Mouse (Mus musculus): ENCODE measurements around the gene Iqcc. TPM values are rescaled to one million over a fixed set of nuclear protein-coding genes. Genes with fewer than 3 reads are reported as not detected.

Iqcc gene
- polyA plus RNA-seq, 1 experiment from 2014 or later: 32.8 TPM

- H3K27ac ChIP-seq (replicated peaks): peak overlapping the region; percentile 79
- 3% methylated on average over 36 of the region's 36 CpGs for WGBS
- no peaks in the 10 kb centered on the region for H3K27me3 ChIP-seq (ENCODE audit: low read depth, poor library complexity, severe bottlenecking)
- no peaks in the 10 kb centered on the region for H3K9me3 ChIP-seq (replicated peaks)
- peak; percentile 86 for DNase-seq (ENCODE audit: low spot score)
- peaks cover under 1% of the 10 kb centered on the region; the same call in 1 of the 2 replicates for H3K36me3 ChIP-seq
- peaks cover 17% of the 10 kb centered on the region for H3K4me1 ChIP-seq
- H3K4me3 ChIP-seq: peak overlapping the region; percentile 58
Observed at GRCm38 (mm10) chr4:129584884-129585608, 33.9 kb downstream of the Iqcc start.

GRCm38 (mm10) chr4:129584370-129584769, 34.5 kb downstream of the Iqcc start:
- H3K36me3 ChIP-seq: no peaks in the 10 kb centered on the region
- H3K4me3 ChIP-seq: peak overlapping the region; percentile 58
- 75% methylated on average over 1 of the region's 1 CpGs for WGBS
- no peaks in the 10 kb centered on the region for H3K27me3 ChIP-seq (ENCODE audit: low read depth, poor library complexity, severe bottlenecking)
- peak overlapping the region; percentile 79 for H3K27ac ChIP-seq (replicated peaks)
- no peak for DNase-seq (ENCODE audit: low spot score)
- H3K9me3 ChIP-seq (replicated peaks): no peaks in the 10 kb centered on the region
- H3K4me1 ChIP-seq: peaks cover 17% of the 10 kb centered on the region

GRCm38 (mm10) chr4:129582251-129582650, 36.6 kb downstream of the Iqcc start:
- Histone ChIP-seq H3K4me1 (peaks cover 21% of the 10 kb centered on the region), H3K27me3 (ENCODE audit: low read depth, poor library complexity, severe bottlenecking) (no peaks in the 10 kb centered on the region), H3K4me3 (no peak overlapping the region), H3K36me3 (no peaks in the 10 kb centered on the region), H3K27ac (replicated peaks) (no peak overlapping the region), H3K9me3 (replicated peaks) (no peaks in the 10 kb centered on the region)
- DNase-seq (ENCODE audit: low spot score): no peak
- WGBS: 79% methylated on average over 1 of the region's 1 CpGs

GRCm38 (mm10) chr4:129580347-129580746, 38.6 kb downstream of the Iqcc start:
- DNase-seq (ENCODE audit: low spot score): no peak

DNA sequence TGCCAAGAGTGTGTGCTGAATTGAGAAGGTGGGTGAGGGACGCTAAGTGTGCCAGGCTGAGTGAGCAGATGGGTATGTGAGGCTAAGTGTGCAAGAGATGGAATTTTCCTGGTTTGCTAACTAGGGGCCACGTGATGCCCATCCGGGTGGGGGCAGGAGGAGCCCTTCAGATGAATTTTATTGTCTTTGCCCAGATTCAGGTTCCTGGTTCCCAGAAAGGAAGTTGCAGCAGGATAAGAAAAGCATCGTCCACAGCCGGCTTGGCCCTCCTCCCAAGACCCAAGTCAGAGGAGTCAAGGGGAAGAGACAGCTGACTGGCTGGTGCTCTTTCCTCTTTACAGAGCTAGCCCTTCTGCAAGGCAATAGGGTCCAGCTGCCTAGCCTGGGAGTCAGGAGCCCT, 40.4 kb downstream of the Iqcc start, which contains the start of gene Fam167b:
Fam167b (minus strand) TSS at position 84 of the 400 bp plus-strand sequence.
- DNase-seq (ENCODE audit: low spot score): no peak
- H3K27ac ChIP-seq (replicated peaks): no peak within 1 kb of the TSS

More at GRCm38 (mm10) chr4:129580347-129580746, 38.6 kb downstream of the Iqcc start:
- H3K4me1 ChIP-seq: peaks cover 28% of the 10 kb centered on the region
- no peak overlapping the region for H3K27ac ChIP-seq (replicated peaks)
- no peaks in the 10 kb centered on the region for H3K9me3 ChIP-seq (replicated peaks)
- WGBS: 83% methylated on average over 7 of the region's 7 CpGs
- no peak overlapping the region for H3K4me3 ChIP-seq
- H3K27me3 ChIP-seq (ENCODE audit: low read depth, poor library complexity, severe bottlenecking): 0 out of 2 replicates have a peak, but pooled peaks cover 5% of the 10 kb centered on the region
- H3K36me3 ChIP-seq: no peaks in the 10 kb centered on the region

GRCm38 (mm10) chr4:129577688-129578087, 41.2 kb downstream of the Iqcc start:
- WGBS: 83% methylated on average over 7 of the region's 7 CpGs
- Histone ChIP-seq H3K4me1 (peaks cover 18% of the 10 kb centered on the region), H3K27ac (replicated peaks) (no peak overlapping the region)

More for the DNA sequence above, 40.4 kb downstream of the Iqcc start, which contains the start of gene Fam167b:
- Histone ChIP-seq H3K27me3 (ENCODE audit: low read depth, poor library complexity, severe bottlenecking) (0 out of 2 replicates have a peak, but pooled peaks cover 5% of the 10 kb centered on the region), H3K36me3 (no peaks in the 10 kb centered on the region), H3K9me3 (replicated peaks) (no peaks in the 10 kb centered on the region), H3K4me1 (peaks cover 18% of the 10 kb centered on the region), H3K4me3 (peak within 1 kb of the TSS; percentile 20; the same call in 1 of the 2 replicates)
- 84% methylated on average over 5 of the region's 5 CpGs for WGBS

GRCm38 (mm10) chr4:129576863-129577491, 41.9 kb downstream of the Iqcc start:
- WGBS: 37% methylated on average over 21 of the region's 21 CpGs

More at GRCm38 (mm10) chr4:129577688-129578087, 41.2 kb downstream of the Iqcc start:
- DNase-seq (ENCODE audit: low spot score): no peak
- H3K4me3 ChIP-seq: no peak overlapping the region
- H3K9me3 ChIP-seq (replicated peaks): no peaks in the 10 kb centered on the region
- no peaks in the 10 kb centered on the region for H3K36me3 ChIP-seq
- 0 out of 2 replicates have a peak, but pooled peaks cover 5% of the 10 kb centered on the region for H3K27me3 ChIP-seq (ENCODE audit: low read depth, poor library complexity, severe bottlenecking)

DNA sequence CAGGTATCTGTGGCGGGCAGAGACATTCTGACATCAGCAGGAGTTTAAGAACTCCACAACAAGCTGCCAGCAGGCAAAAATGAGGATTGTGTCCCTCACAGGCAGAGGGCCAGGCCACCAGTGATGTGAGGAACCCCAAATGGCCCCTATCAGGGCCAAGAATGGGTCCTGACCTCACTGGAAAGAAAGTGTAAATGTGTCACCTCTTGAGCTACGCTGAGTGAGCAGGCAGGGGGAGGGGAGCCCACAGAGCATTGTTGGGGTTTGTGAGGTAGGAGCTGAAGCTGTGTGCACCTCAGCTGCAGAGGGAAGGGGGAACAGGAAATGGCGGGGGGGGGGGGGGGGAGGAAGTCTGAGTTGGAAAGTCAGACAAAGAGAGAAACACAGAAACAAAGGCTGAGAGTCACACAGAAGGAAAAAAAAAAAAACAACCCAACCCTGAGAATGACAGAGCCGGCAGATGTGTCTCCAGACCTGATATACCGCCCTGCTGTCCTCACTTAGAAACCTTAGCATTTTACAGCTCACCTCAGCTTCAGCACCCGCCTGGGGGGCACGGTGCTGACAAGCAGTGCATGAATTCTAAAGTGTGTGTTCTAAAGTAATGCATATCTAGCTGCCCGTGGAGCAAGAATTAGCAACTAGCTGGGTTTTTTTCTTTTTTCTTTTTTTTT, 43.6 kb downstream of the Iqcc start:
- no peaks in the 10 kb centered on the region for H3K9me3 ChIP-seq (replicated peaks)
- no peaks in the 10 kb centered on the region for H3K36me3 ChIP-seq
- peak overlapping the region; percentile 46; the same call in 1 of the 2 replicates for H3K27ac ChIP-seq (replicated peaks)
- H3K27me3 ChIP-seq (ENCODE audit: low read depth, poor library complexity, severe bottlenecking): 0 out of 2 replicates have a peak, but pooled peaks cover 5% of the 10 kb centered on the region
- peaks cover 18% of the 10 kb centered on the region for H3K4me1 ChIP-seq
- WGBS: 62% methylated on average over 7 of the region's 8 CpGs
- no peak overlapping the region for H3K4me3 ChIP-seq
- DNase-seq (ENCODE audit: low spot score): no peak

More at GRCm38 (mm10) chr4:129576863-129577491, 41.9 kb downstream of the Iqcc start:
- 0 out of 2 replicates have a peak, but pooled peaks cover 5% of the 10 kb centered on the region for H3K27me3 ChIP-seq (ENCODE audit: low read depth, poor library complexity, severe bottlenecking)
- no peaks in the 10 kb centered on the region for H3K36me3 ChIP-seq
- H3K27ac ChIP-seq (replicated peaks): peak overlapping the region; percentile 60
- peaks cover 18% of the 10 kb centered on the region for H3K4me1 ChIP-seq
- H3K4me3 ChIP-seq: peak overlapping the region; percentile 20
- H3K9me3 ChIP-seq (replicated peaks): no peaks in the 10 kb centered on the region
- DNase-seq (ENCODE audit: low spot score): peak; percentile 75

GRCm38 (mm10) chr4:129573430-129573829, 45.5 kb downstream of the Iqcc start, which contains the start of gene Lck:
TSS of gene Lck (minus strand) at chr4:129573641.
- WGBS: 93% methylated on average over 8 of the region's 8 CpGs
- H3K27ac ChIP-seq (replicated peaks): no peak within 1 kb of the TSS
- DNase-seq (ENCODE audit: low spot score): no peak
- H3K36me3 ChIP-seq: no peaks in the 10 kb centered on the region
- H3K4me1 ChIP-seq: peaks cover 18% of the 10 kb centered on the region
- H3K27me3 ChIP-seq (ENCODE audit: low read depth, poor library complexity, severe bottlenecking): 0 out of 2 replicates have a peak, but pooled peaks cover 5% of the 10 kb centered on the region
- no peak within 1 kb of the TSS for H3K4me3 ChIP-seq
- no peaks in the 10 kb centered on the region for H3K9me3 ChIP-seq (replicated peaks)

GRCm38 (mm10) chr4:129573093-129573370, 45.9 kb downstream of the Iqcc start:
- H3K36me3 ChIP-seq: no peaks in the 10 kb centered on the region
- no peak overlapping the region for H3K27ac ChIP-seq (replicated peaks)
- 97% methylated on average over 4 of the region's 4 CpGs for WGBS
- H3K27me3 ChIP-seq (ENCODE audit: low read depth, poor library complexity, severe bottlenecking): 0 out of 2 replicates have a peak, but pooled peaks cover 5% of the 10 kb centered on the region
- H3K9me3 ChIP-seq (replicated peaks): no peaks in the 10 kb centered on the region
- no peak overlapping the region for H3K4me3 ChIP-seq
- DNase-seq (ENCODE audit: low spot score): no peak
- peaks cover 18% of the 10 kb centered on the region for H3K4me1 ChIP-seq

GRCm38 (mm10) chr4:129572236-129573092, 46.4 kb downstream of the Iqcc start:
- no peak for DNase-seq (ENCODE audit: low spot score)
- 86% methylated on average over 13 of the region's 13 CpGs for WGBS
- Histone ChIP-seq H3K4me1 (peaks cover 17% of the 10 kb centered on the region), H3K4me3 (no peak overlapping the region), H3K36me3 (no peaks in the 10 kb centered on the region), H3K27ac (replicated peaks) (no peak overlapping the region), H3K9me3 (replicated peaks) (no peaks in the 10 kb centered on the region), H3K27me3 (ENCODE audit: low read depth, poor library complexity, severe bottlenecking) (0 out of 2 replicates have a peak, but pooled peaks cover 5% of the 10 kb centered on the region)

Measured in midbrain, embryonic 10.5 days (tissue).